In genomic region chr6:34682126-34682525, GRCm38 (mm10) we compare ENCODE assay signal across 11 mouse cellular contexts.
DNase-seq lines count a peak whose midpoint lies in the region; ATAC-seq and TF ChIP-seq lines count a peak whose summit lies in the region.
"Had no signal": no experiment of that assay in that cellular context is flagged by ENCODE, and none has a peak within 500 bp of the region (broad histone marks: within the 10 kb centered on the region; RNA-seq: fewer than 3 reads in every experiment).

No protein-coding gene starts in this region.

- peak; percentile 5 for DNase-seq in adrenal gland, postnatal 14 days
- DNase-seq in adrenal gland, adult 8-10 months, result no peak
- peak; percentile 31 for DNase-seq in kidney, adult 2 months
- DNase-seq in kidney, adult 11 months, result no peak
- DNase-seq in midbrain, embryonic 11.5 days (ENCODE audit: low spot score, missing footprints), result peak; percentile 47
- no peak for DNase-seq in right cerebral cortex, adult 18-20 months
- DNase-seq: cerebellum, adult 8-10 months; liver, embryonic 13.5 days had no signal

- TF ChIP-seq CTCF in kidney, adult 2 months (conservative IDR thresholded peaks at IDR 0.05; ENCODE audit: insufficient read depth, insufficient read length, low read depth, low read length), result no peak

- H3K9me3 ChIP-seq in midbrain, embryonic 11.5 days (ENCODE audit: control insufficient read depth, low read length), result no peaks in the 10 kb centered on the region
- H3K9me3 ChIP-seq in midbrain, embryonic 13.5 days, result no peaks in the 10 kb centered on the region
- H3K9me3 ChIP-seq in limb, embryonic 15.5 days, result no peaks in the 10 kb centered on the region
- H3K9me3 ChIP-seq: hindbrain, embryonic 15.5 days; liver, embryonic 13.5 days had no signal

- H3K4me3 ChIP-seq in kidney, adult 2 months (ENCODE audit: insufficient read depth, low read depth, low read length), result no peak overlapping the region
- H3K4me3 ChIP-seq in midbrain, embryonic 11.5 days (ENCODE audit: low read depth, low read length), result no peak overlapping the region
- no peak overlapping the region for H3K4me3 ChIP-seq in midbrain, embryonic 13.5 days (replicated peaks)
- H3K4me3 ChIP-seq in limb, embryonic 15.5 days, result no peak overlapping the region
- H3K4me3 ChIP-seq: hindbrain, embryonic 15.5 days; liver, embryonic 13.5 days had no signal

- no peak overlapping the region for H3K4me2 ChIP-seq in midbrain, embryonic 11.5 days
- H3K4me2 ChIP-seq in midbrain, embryonic 13.5 days (replicated peaks), result no peak overlapping the region
- no peak overlapping the region for H3K4me2 ChIP-seq in limb, embryonic 15.5 days
- H3K4me2 ChIP-seq: hindbrain, embryonic 15.5 days; liver, embryonic 13.5 days had no signal

- H3K36me3 ChIP-seq in kidney, adult 2 months (ENCODE audit: control insufficient read depth, insufficient read depth, low read length), result no peaks in the 10 kb centered on the region
- no peaks in the 10 kb centered on the region for H3K36me3 ChIP-seq in midbrain, embryonic 11.5 days (ENCODE audit: control insufficient read depth, insufficient read depth, low read length)
- H3K36me3 ChIP-seq in midbrain, embryonic 13.5 days, result no peaks in the 10 kb centered on the region
- H3K36me3 ChIP-seq in limb, embryonic 15.5 days, result 0 out of 2 replicates have a peak, but pooled peaks cover 5% of the 10 kb centered on the region
- H3K36me3 ChIP-seq: hindbrain, embryonic 15.5 days; liver, embryonic 13.5 days had no signal

- H3K27ac ChIP-seq in kidney, adult 2 months (ENCODE audit: insufficient read depth, low read depth, low read length), result no peak overlapping the region; the same call in none of the 2 replicates
- no peak overlapping the region for H3K27ac ChIP-seq in midbrain, embryonic 11.5 days (ENCODE audit: low read depth, low read length)
- H3K27ac ChIP-seq in midbrain, embryonic 13.5 days, result no peak overlapping the region
- H3K27ac ChIP-seq in limb, embryonic 15.5 days, result 0 out of 2 replicates have a peak overlapping the region, but pooled peaks have one; percentile 43
- H3K27ac ChIP-seq: hindbrain, embryonic 15.5 days; liver, embryonic 13.5 days had no signal

- 40% methylated on average over 8 of the region's 8 CpGs for WGBS in kidney, adult 2 months
- 68% methylated on average over 8 of the region's 8 CpGs for WGBS in midbrain, embryonic 11.5 days
- 76% methylated on average over 8 of the region's 8 CpGs for WGBS in midbrain, embryonic 13.5 days
- WGBS in limb, embryonic 15.5 days, result 56% methylated on average over 8 of the region's 8 CpGs

- no peak for ATAC-seq in midbrain, embryonic 11.5 days (ENCODE audit: low FRiP score)
- no peak for ATAC-seq in midbrain, embryonic 13.5 days
- ATAC-seq in limb, embryonic 15.5 days (ENCODE audit: insufficient number of reproducible peaks, low FRiP score, low TSS enrichment, low read depth), result no peak

- H3K27me3 ChIP-seq in kidney, adult 2 months (replicated peaks; ENCODE audit: control insufficient read depth, insufficient read depth, low read length), result no peaks in the 10 kb centered on the region
- H3K27me3 ChIP-seq in midbrain, embryonic 11.5 days (ENCODE audit: control insufficient read depth, insufficient read depth, low read length), result no peaks in the 10 kb centered on the region
- H3K27me3 ChIP-seq in midbrain, embryonic 13.5 days, result no peaks in the 10 kb centered on the region
- no peaks in the 10 kb centered on the region for H3K27me3 ChIP-seq in limb, embryonic 15.5 days
- H3K27me3 ChIP-seq: hindbrain, embryonic 15.5 days; liver, embryonic 13.5 days had no signal

- H3K9ac ChIP-seq in midbrain, embryonic 11.5 days (ENCODE audit: low read length), result no peak overlapping the region
- H3K9ac ChIP-seq in midbrain, embryonic 13.5 days (replicated peaks), result no peak overlapping the region
- no peak overlapping the region for H3K9ac ChIP-seq in limb, embryonic 15.5 days
- H3K9ac ChIP-seq: hindbrain, embryonic 15.5 days; liver, embryonic 13.5 days had no signal

- H3K4me1 ChIP-seq in kidney, adult 2 months (ENCODE audit: control insufficient read depth, insufficient read depth, low read length), result 0 out of 2 replicates have a peak, but pooled peaks cover 1% of the 10 kb centered on the region
- H3K4me1 ChIP-seq in midbrain, embryonic 11.5 days (ENCODE audit: control insufficient read depth, insufficient read depth, low read length), result peaks cover 2% of the 10 kb centered on the region; the same call in 1 of the 2 replicates
- 0 out of 2 replicates have a peak, but pooled peaks cover 2% of the 10 kb centered on the region for H3K4me1 ChIP-seq in midbrain, embryonic 13.5 days (replicated peaks)
- peaks cover 23% of the 10 kb centered on the region for H3K4me1 ChIP-seq in limb, embryonic 15.5 days
- H3K4me1 ChIP-seq: hindbrain, embryonic 15.5 days; liver, embryonic 13.5 days had no signal

- TF ChIP-seq POLR2A in kidney, adult 2 months (IDR thresholded peaks at IDR 0.05; ENCODE audit: low read depth, low read length), result no peak

Comparison
In these comparisons a context has a peak if more than half of its experiments do, and no peak if none do; other contexts are left out.
1. DNase-seq: peak in adrenal gland, postnatal 14 days (single experiment), kidney, adult 2 months (single experiment) and midbrain, embryonic 11.5 days (single experiment); none in adrenal gland, adult 8-10 months (single experiment), kidney, adult 11 months (single experiment) and right cerebral cortex, adult 18-20 months (single experiment).